Mouse (Mus musculus) adipocyte (in vitro differentiated cells): ENCODE measurements around the gene Ankrd22.

Source experiments
- DNase-seq: peaks from one replicate; pipeline ENCODE4 v3.0.0-alpha.2; 2016; ENCODE audit warnings: low spot score

Ankrd22 gene

DNA sequence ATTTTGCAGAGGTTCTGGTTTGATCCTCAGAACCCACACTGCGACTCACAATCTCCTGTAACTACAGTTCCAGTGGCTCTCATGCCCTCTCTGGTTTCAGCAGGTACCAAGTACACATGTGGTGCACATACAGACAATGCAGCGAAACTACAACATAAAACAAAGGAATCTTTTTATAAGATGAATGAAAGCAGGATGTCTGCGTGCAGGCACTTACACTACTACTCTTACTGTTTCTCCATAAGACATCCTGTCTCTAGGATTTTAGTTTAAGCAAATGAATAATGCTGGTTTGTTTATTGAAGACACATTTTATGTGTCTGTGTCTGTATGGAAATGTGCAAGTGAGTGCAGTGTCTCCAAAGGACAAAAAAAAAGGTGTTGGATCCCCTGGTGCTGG lies 15.4 kb upstream of the Ankrd22 start:
- no peak for DNase-seq

- DNase-seq = no peak
These were observed 14.5 kb upstream of the Ankrd22 start for GRCm38 (mm10) chr19:34180316-34180715.

- no peak for DNase-seq
These were observed 13.3 kb upstream of the Ankrd22 start for GRCm38 (mm10) chr19:34179136-34179535.

- DNase-seq = no peak
These were observed 8.2 kb upstream of the Ankrd22 start for GRCm38 (mm10) chr19:34174004-34174403.

GRCm38 (mm10) chr19:34171167-34171566 lies 5.3 kb upstream of the Ankrd22 start:
- no peak for DNase-seq

GRCm38 (mm10) chr19:34169121-34169520 lies 3.3 kb upstream of the Ankrd22 start:
- no peak for DNase-seq

- DNase-seq = peak; percentile 26
These were observed 2.2 kb upstream of the Ankrd22 start for GRCm38 (mm10) chr19:34167896-34168661.

GRCm38 (mm10) chr19:34166386-34166785 lies 533 bp upstream of the Ankrd22 start:
- no peak for DNase-seq

DNA sequence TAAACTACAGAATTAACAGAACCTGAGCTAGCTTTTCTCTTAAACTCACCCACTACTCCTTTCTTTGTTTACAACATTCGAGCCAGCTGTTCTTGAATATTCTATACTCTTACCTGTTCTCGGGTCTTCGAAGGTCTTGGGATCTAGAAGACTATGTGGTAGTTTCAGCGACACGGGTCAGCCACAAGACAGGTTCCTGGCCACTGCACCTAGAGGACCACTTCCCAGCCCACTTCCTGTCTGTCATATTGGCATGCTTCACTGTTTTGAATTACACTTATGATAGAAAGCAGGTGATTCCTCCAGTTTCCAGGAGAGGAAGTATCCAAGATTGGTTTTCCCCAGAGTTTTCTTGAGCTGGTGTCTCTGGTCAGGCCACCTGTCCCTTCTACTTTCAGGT lies 3.2 kb downstream of the Ankrd22 start:
- DNase-seq = no peak

GRCm38 (mm10) chr19:34153263-34154144 lies 12.3 kb downstream of the Ankrd22 start:
- DNase-seq = no peak

GRCm38 (mm10) chr19:34151909-34152308 lies 13.9 kb downstream of the Ankrd22 start:
- peak; percentile 62 for DNase-seq

DNA sequence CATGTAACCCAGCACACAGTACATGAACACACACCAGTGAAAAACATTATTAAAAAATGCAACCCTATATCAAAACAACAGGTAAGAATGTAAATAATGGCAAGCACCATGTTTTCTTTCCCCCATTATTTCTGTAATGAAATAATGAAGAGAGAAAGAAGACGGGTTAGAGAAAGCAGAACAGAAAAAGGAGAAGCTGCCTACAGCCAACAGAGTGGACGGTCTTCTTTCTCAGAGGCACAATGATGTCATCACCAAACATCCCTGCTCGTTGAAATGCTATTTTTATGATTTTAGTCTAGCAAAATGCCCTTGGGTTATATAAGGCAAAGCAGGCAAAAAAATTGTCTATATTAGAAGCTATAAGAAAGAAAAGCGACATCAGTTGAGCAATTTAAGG lies 17.4 kb downstream of the Ankrd22 start:
- no peak for DNase-seq

DNA sequence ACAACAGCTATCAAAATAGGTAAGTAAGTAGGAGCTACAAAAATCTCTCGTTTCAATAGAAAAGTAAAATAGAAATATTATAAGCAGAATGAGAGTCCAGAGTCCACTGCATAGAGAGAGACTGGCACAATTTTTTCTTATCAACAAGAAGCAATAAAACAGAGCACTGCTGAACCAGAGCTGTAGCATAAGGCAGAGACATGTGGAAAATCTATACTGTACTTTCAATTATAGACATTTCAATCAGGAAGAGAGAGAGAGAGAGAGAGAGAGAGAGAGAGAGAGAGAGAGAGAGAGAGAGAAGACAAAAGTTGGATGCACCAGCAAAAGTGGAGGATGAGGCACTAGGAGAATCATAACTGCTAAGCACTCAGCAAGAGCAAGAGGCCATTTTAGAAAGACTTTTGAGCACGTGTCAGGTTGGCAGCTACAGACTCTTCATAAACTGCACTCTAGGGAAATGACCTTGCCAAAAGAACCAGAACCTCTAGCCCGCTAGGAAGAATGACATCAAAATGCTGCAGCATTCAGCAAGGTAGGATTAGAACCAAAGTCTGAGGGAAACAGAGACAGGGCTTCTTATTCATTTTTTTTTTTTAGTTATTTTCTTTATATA lies 26.3 kb downstream of the Ankrd22 start:
- DNase-seq = peak; percentile 70

GRCm38 (mm10) chr19:34138720-34139430 lies 27.0 kb downstream of the Ankrd22 start:
- DNase-seq = peak; percentile 63

DNA sequence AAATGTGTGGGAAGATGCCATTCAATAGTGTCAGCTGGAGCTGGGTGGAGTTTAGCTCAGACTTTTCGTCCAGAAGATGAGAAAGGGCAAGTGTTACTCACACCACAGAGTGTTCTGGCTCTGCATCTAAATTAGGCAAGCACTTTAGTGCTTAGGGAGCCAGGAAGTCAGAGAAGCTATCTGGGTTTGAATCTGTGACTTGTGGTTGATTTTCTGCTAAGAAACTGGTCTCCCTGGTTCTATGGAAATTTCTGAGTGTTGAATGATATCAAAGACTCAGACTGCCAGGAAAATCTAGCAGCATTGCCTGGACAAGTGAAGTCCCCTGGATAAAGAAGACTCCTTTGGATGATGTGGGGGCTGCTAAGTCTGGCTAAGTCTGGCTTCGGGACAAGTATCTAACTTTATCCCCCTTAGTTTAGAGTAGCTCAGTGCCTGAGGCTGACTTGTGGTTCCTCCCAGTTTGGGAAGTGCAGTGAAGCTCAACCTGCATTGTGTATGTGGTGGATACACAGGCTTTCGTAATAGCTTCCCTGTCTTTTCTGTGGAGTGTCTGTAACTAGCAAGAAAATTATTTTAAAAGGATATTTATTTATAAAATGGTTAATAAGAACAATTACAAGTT lies 45.6 kb downstream of the Ankrd22 start:
- peak; percentile 34 for DNase-seq

DNA sequence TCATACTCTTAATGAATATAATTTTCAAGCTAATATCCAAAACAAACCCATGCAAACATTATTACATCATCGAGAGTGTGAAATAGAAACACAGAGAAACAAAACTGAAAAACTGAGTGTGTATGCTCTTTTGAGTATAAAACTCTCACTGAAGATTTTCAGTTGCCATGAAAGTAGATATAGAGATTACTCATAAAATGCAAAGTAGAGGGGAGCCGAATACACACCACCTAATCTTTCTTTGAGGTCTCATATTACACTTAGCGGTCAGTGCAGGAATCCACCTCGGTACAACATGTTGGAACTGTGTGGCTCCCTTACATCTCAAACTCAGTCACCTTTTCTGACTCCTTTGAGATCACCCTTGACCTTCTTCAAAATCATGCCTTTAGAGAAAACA lies 46.2 kb downstream of the Ankrd22 start:
- no peak for DNase-seq

DNA sequence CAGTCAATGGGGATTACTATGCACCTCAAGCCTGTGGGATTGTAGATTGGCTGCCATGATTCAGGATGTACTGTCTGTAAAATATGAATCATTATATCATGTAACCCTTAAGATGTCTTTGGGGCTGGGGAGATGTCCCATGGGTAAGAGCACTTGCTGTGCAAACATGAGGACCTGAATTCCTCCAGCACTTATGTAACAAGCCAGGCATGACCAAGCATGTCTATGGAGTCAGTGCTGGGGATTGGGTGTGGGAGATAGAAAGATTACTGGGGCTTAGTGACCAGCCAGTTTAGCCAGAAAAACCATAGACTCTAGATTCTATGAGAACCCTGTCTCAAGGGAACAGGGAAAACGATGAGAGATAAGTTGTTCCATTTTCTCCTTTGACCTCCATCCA lies 46.8 kb downstream of the Ankrd22 start:
- DNase-seq = no peak

DNA sequence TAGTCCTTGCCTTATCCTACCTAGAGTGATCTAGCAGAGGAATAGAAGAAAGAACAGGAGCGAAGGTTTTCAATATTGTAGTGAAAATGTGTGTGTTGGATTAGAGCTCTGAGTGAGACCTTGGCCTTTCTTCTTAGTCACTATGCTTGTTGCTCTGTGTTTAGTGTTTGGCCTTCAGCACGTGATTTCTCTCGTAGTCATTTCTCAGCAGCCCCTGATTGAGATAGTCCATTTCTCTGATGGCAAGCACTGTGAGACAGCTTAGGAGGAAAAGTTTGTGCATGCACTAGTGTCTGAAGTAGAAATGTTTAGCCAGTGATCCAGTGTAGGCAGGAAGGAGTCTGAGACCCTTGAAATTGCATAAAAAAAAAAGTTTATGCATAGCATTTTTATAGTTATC lies 61.0 kb downstream of the Ankrd22 start:
- DNase-seq = no peak

DNA sequence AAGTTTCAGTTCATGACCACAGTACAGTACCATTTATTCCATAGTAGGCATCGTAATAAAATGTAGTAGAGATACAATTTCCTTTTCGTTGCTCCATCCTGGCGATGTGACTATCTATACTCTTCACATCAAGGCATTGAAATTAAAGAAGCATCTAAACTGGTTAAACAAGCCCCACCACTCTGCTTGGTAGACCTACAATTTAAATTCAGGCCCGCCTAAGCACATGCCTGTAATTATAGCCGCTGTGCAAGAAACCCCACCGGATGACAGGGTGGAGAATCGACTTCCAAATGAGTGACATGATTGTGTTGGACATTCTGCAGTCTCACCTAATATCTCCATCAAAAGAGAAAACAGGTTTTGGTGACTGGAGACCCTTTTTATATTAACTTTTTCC lies 64.0 kb downstream of the Ankrd22 start:
- no peak for DNase-seq

DNA sequence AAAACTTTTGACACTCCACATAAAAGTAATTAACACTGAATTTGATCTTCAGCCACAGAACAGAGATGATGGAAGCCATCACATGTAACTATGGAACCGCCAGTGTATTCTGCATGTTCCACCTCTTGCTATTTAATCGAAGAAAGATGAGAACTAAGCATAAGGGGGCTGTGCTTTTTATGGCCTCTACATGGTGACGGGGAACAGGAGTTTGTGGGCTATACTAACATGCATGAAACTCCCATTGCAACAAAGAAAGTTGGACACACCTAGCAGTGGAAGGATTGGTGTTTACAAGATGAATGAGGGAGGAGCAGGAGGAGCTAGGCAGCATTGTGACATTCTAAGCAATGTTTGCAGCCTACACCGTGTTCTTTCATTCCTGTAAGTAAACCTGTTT lies 65.2 kb downstream of the Ankrd22 start, which contains the start of gene Lipm:
Gene Lipm, plus strand, starts transcription at position 301 of the 400 bp plus-strand sequence.
- no peak for DNase-seq

DNA sequence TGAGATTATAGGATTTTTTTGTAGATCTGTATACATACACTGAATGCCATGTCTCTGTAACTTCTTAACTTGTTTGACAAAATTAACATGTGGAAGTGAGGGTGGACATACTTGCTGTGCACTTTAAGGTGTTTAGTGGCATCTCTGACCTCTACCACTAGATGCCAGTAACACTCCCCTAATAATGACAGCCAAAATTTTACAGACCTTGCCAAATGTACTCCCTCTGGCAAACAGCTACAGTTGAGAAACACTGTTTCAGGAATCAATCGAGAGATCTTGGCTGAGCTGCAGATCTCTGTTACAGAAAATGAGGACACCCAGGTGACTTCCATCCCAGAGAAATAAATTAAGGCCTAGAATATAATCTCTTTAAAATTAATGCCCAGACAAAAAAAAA lies 69.6 kb downstream of the Ankrd22 start:
- DNase-seq = peak; percentile 76

DNA sequence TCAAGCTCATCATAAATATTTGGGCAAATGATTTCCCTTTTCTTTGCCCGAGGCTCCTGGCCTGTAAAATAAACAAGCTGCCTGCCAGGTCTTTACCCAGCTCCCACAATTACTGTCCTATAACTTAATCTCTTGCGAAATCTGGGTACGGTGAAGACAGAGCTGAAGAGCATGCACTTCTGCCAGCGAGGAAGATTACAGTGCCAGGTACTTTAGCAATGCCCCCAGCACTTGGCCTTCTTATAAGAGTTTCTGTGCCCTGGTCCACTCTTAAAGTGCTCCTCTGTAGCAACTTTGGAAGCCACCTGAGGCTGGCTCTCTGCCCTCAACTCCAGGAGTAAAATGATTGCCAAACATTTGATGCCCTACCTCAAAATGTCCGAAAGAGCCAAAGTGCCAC lies 70.5 kb downstream of the Ankrd22 start:
- DNase-seq = no peak
